Mouse (Mus musculus): ENCODE results near the gene Sytl3. TPM values are rescaled to one million over a fixed set of nuclear protein-coding genes. Genes with fewer than 3 reads are reported as not detected.

Gene Sytl3
- polyA plus RNA-seq, 1 experiment from 2014 or later, result 0.15 TPM

DNA sequence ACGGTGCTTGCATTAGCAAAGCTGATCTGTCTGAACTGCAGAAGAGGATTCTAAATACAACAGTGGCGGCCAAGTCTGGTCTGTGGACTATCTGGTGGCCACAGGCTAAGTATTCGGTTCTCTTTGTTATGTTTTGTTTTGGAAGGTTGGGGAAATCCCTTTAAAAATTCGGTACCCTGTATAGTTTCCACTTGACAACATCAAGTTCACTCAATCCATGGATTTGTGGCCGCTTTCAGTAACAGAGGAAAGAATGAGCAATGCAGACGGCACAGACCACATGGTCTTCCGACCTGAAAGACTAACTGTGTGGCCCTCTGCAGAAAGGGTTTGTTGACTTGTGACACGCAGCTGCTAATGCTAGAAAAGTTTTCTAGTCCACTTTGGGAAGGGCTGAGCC is 100.0 kb downstream of the Sytl3 start:
- H3K4me1 ChIP-seq (replicated peaks; ENCODE audit: control insufficient read depth, insufficient read depth, low read length), result peaks cover 5% of the 10 kb centered on the region; the same call in 1 of the 2 replicates
- ATAC-seq (ENCODE audit: low FRiP score), result no peak
- no peak overlapping the region for H3K4me3 ChIP-seq (ENCODE audit: low read depth, low read length)
- no peak overlapping the region for H3K9ac ChIP-seq (ENCODE audit: low read depth, low read length)
- no peaks in the 10 kb centered on the region for H3K9me3 ChIP-seq (ENCODE audit: control insufficient read depth, low read length)
- no peak overlapping the region for H3K27ac ChIP-seq (ENCODE audit: low read depth, low read length)
- WGBS, result 82% methylated on average over 8 of the region's 8 CpGs
- H3K4me2 ChIP-seq (replicated peaks; ENCODE audit: low read depth, low read length), result no peak overlapping the region
- H3K36me3 ChIP-seq (ENCODE audit: control insufficient read depth, insufficient read depth, low read length), result no peaks in the 10 kb centered on the region
- H3K27me3 ChIP-seq (ENCODE audit: control insufficient read depth, insufficient read depth, low read length), result no peaks in the 10 kb centered on the region
- DNase-seq (ENCODE audit: low spot score), result no peak

GRCm38 (mm10) chr17:6759717-6760292 is 100.9 kb downstream of the Sytl3 start:
- DNase-seq (ENCODE audit: low spot score) (peak; percentile 1), ATAC-seq (ENCODE audit: low FRiP score) (no peak)
- Histone ChIP-seq H3K27me3 (ENCODE audit: control insufficient read depth, insufficient read depth, low read length) (no peaks in the 10 kb centered on the region), H3K9ac (ENCODE audit: low read depth, low read length) (no peak overlapping the region), H3K27ac (ENCODE audit: low read depth, low read length) (no peak overlapping the region), H3K4me3 (ENCODE audit: low read depth, low read length) (no peak overlapping the region), H3K36me3 (ENCODE audit: control insufficient read depth, insufficient read depth, low read length) (no peaks in the 10 kb centered on the region), H3K9me3 (ENCODE audit: control insufficient read depth, low read length) (no peaks in the 10 kb centered on the region), H3K4me2 (replicated peaks; ENCODE audit: low read depth, low read length) (no peak overlapping the region), H3K4me1 (replicated peaks; ENCODE audit: control insufficient read depth, insufficient read depth, low read length) (peaks cover 8% of the 10 kb centered on the region; the same call in 1 of the 2 replicates)
- 43% methylated on average over 9 of the region's 9 CpGs for WGBS

GRCm38 (mm10) chr17:6763513-6764226 is 104.8 kb downstream of the Sytl3 start:
- DNase-seq (ENCODE audit: low spot score) (peak; percentile 39), ATAC-seq (ENCODE audit: low FRiP score) (peak; percentile 49; the same call in 1 of the 2 replicates)
- no peak overlapping the region for H3K27ac ChIP-seq (ENCODE audit: low read depth, low read length)
- no peaks in the 10 kb centered on the region for H3K27me3 ChIP-seq (ENCODE audit: control insufficient read depth, insufficient read depth, low read length)
- WGBS, result 26% methylated on average over 7 of the region's 7 CpGs
- no peaks in the 10 kb centered on the region for H3K9me3 ChIP-seq (ENCODE audit: control insufficient read depth, low read length)
- H3K9ac ChIP-seq (ENCODE audit: low read depth, low read length), result no peak overlapping the region
- peaks cover 10% of the 10 kb centered on the region; the same call in 1 of the 2 replicates for H3K4me1 ChIP-seq (replicated peaks; ENCODE audit: control insufficient read depth, insufficient read depth, low read length)
- H3K4me2 ChIP-seq (replicated peaks; ENCODE audit: low read depth, low read length), result no peak overlapping the region
- no peaks in the 10 kb centered on the region for H3K36me3 ChIP-seq (ENCODE audit: control insufficient read depth, insufficient read depth, low read length)
- no peak overlapping the region for H3K4me3 ChIP-seq (ENCODE audit: low read depth, low read length)

DNA sequence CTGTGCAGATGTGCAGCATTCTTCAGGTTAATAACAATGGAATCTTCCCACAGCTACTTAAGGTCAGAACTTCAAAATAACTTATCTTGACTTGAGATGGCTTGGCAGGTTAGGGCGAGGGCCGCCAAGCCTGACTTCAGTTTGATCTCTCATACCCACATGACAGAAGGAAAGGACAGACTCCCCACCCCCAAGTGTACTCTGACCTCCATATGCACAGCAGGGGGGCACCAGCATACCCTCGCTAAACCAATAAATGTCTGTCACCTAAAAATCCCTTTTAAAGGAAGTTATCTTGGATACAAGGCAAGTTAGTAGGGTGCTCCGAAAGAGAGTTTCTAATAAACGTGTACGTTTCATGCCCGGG is 105.3 kb downstream of the Sytl3 start:
- peaks cover 10% of the 10 kb centered on the region; the same call in 1 of the 2 replicates for H3K4me1 ChIP-seq (replicated peaks; ENCODE audit: control insufficient read depth, insufficient read depth, low read length)
- ATAC-seq (ENCODE audit: low FRiP score), result no peak
- 60% methylated on average over 7 of the region's 7 CpGs for WGBS

GRCm38 (mm10) chr17:6764730-6765129 is 105.8 kb downstream of the Sytl3 start:
- Histone ChIP-seq H3K36me3 (ENCODE audit: control insufficient read depth, insufficient read depth, low read length) (no peaks in the 10 kb centered on the region), H3K9me3 (ENCODE audit: control insufficient read depth, low read length) (no peaks in the 10 kb centered on the region), H3K27ac (ENCODE audit: low read depth, low read length) (no peak overlapping the region), H3K4me2 (replicated peaks; ENCODE audit: low read depth, low read length) (no peak overlapping the region), H3K9ac (ENCODE audit: low read depth, low read length) (no peak overlapping the region), H3K27me3 (ENCODE audit: control insufficient read depth, insufficient read depth, low read length) (no peaks in the 10 kb centered on the region), H3K4me3 (ENCODE audit: low read depth, low read length) (no peak overlapping the region), H3K4me1 (replicated peaks; ENCODE audit: control insufficient read depth, insufficient read depth, low read length) (peaks cover 10% of the 10 kb centered on the region; the same call in 1 of the 2 replicates)
- 71% methylated on average over 4 of the region's 4 CpGs for WGBS
- no peak for ATAC-seq (ENCODE audit: low FRiP score)
- no peak for DNase-seq (ENCODE audit: low spot score)

More for the DNA sequence above, 105.3 kb downstream of the Sytl3 start:
- Histone ChIP-seq H3K27ac (ENCODE audit: low read depth, low read length) (no peak overlapping the region), H3K4me2 (replicated peaks; ENCODE audit: low read depth, low read length) (no peak overlapping the region), H3K9me3 (ENCODE audit: control insufficient read depth, low read length) (no peaks in the 10 kb centered on the region), H3K4me3 (ENCODE audit: low read depth, low read length) (no peak overlapping the region), H3K36me3 (ENCODE audit: control insufficient read depth, insufficient read depth, low read length) (no peaks in the 10 kb centered on the region), H3K9ac (ENCODE audit: low read depth, low read length) (no peak overlapping the region), H3K27me3 (ENCODE audit: control insufficient read depth, insufficient read depth, low read length) (no peaks in the 10 kb centered on the region)
- DNase-seq (ENCODE audit: low spot score), result no peak

GRCm38 (mm10) chr17:6765886-6766285 is 107.0 kb downstream of the Sytl3 start:
- Histone ChIP-seq H3K4me1 (replicated peaks; ENCODE audit: control insufficient read depth, insufficient read depth, low read length) (peaks cover 7% of the 10 kb centered on the region; the same call in 1 of the 2 replicates), H3K9me3 (ENCODE audit: control insufficient read depth, low read length) (no peaks in the 10 kb centered on the region), H3K4me2 (replicated peaks; ENCODE audit: low read depth, low read length) (no peak overlapping the region), H3K27ac (ENCODE audit: low read depth, low read length) (0 out of 2 replicates have a peak overlapping the region, but pooled peaks have one; percentile 34), H3K9ac (ENCODE audit: low read depth, low read length) (no peak overlapping the region), H3K4me3 (ENCODE audit: low read depth, low read length) (no peak overlapping the region), H3K27me3 (ENCODE audit: control insufficient read depth, insufficient read depth, low read length) (no peaks in the 10 kb centered on the region), H3K36me3 (ENCODE audit: control insufficient read depth, insufficient read depth, low read length) (no peaks in the 10 kb centered on the region)
- DNase-seq (ENCODE audit: low spot score) (peak; percentile 19), ATAC-seq (ENCODE audit: low FRiP score) (no peak)
- WGBS, result 7% methylated on average over 2 of the region's 2 CpGs

DNA sequence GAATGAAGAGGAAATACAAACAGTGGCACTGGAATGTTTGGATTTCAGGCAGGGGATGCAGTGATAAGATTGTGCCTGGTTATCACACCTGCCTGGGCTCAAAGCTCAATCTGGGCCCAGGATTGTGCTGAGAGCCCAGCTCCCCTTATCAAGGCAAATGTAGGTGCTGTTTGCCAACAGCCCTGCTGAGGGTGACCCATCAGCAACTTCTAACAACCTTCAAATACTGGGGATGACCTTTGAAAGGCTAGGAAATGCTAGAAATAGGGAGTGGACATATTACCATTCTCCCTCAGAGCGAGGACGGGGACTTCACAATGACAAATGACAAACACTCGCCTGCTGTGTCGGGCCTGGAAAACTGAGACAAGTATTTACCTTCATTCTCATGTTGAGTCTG is 107.9 kb downstream of the Sytl3 start:
- no peak overlapping the region for H3K4me2 ChIP-seq (replicated peaks; ENCODE audit: low read depth, low read length)
- DNase-seq (ENCODE audit: low spot score) (no peak), ATAC-seq (ENCODE audit: low FRiP score) (no peak)
- no peaks in the 10 kb centered on the region for H3K27me3 ChIP-seq (ENCODE audit: control insufficient read depth, insufficient read depth, low read length)
- no peaks in the 10 kb centered on the region for H3K9me3 ChIP-seq (ENCODE audit: control insufficient read depth, low read length)
- H3K36me3 ChIP-seq (ENCODE audit: control insufficient read depth, insufficient read depth, low read length), result no peaks in the 10 kb centered on the region
- WGBS, result 72% methylated on average over 4 of the region's 4 CpGs
- no peak overlapping the region for H3K4me3 ChIP-seq (ENCODE audit: low read depth, low read length)
- no peak overlapping the region for H3K27ac ChIP-seq (ENCODE audit: low read depth, low read length)
- peaks cover 7% of the 10 kb centered on the region; the same call in 1 of the 2 replicates for H3K4me1 ChIP-seq (replicated peaks; ENCODE audit: control insufficient read depth, insufficient read depth, low read length)
- no peak overlapping the region for H3K9ac ChIP-seq (ENCODE audit: low read depth, low read length)

GRCm38 (mm10) chr17:6767771-6768170 is 108.9 kb downstream of the Sytl3 start:
- Histone ChIP-seq H3K9me3 (ENCODE audit: control insufficient read depth, low read length) (no peaks in the 10 kb centered on the region), H3K36me3 (ENCODE audit: control insufficient read depth, insufficient read depth, low read length) (no peaks in the 10 kb centered on the region), H3K4me2 (replicated peaks; ENCODE audit: low read depth, low read length) (no peak overlapping the region), H3K4me1 (replicated peaks; ENCODE audit: control insufficient read depth, insufficient read depth, low read length) (peaks cover 7% of the 10 kb centered on the region; the same call in 1 of the 2 replicates), H3K27ac (ENCODE audit: low read depth, low read length) (no peak overlapping the region), H3K27me3 (ENCODE audit: control insufficient read depth, insufficient read depth, low read length) (no peaks in the 10 kb centered on the region), H3K4me3 (ENCODE audit: low read depth, low read length) (no peak overlapping the region), H3K9ac (ENCODE audit: low read depth, low read length) (no peak overlapping the region)
- no peak for DNase-seq (ENCODE audit: low spot score)
- no peak for ATAC-seq (ENCODE audit: low FRiP score)
- 58% methylated on average over 5 of the region's 5 CpGs for WGBS

All from hindbrain, embryonic 11.5 days (tissue).